Mouse (Mus musculus) forebrain, embryonic 12.5 days (tissue): ENCODE data around the gene Pogz. TPM values are rescaled to one million over a fixed set of nuclear protein-coding genes. Genes with fewer than 3 reads are reported as not detected.
A peak's percentile ranks its signal among the peaks of the same experiment; 100 is the strongest.

ENCODE experiments used
- ATAC-seq: fragments of 200-750 bp; cut with Nextera tagmentation; 2 replicates; pipeline ENCODE4 v1.8.0; 2017; ENCODE audit warnings: moderate TSS enrichment; ENCODE audit not compliant: low FRiP score
- H3K27ac ChIP-seq: fragments of 300-500 bp; sonication (generic); 2 replicates; pipeline ENCODE4 v1.5.1; 2016; ENCODE audit warnings: mild to moderate bottlenecking
- H3K27me3 ChIP-seq: fragments of 300-500 bp; sonication (generic); 2 replicates; pipeline ENCODE4 v1.6.1; 2016; ENCODE audit warnings: mild to moderate bottlenecking
- H3K36me3 ChIP-seq: fragments of 300-500 bp; sonication (generic); replicated peaks from 2 replicates; pipeline ENCODE4 v1.6.1; 2016; ENCODE audit warnings: mild to moderate bottlenecking
- H3K4me1 ChIP-seq: fragments of 300-500 bp; sonication (generic); 2 replicates; pipeline ENCODE4 v1.6.1; 2016
- H3K4me2 ChIP-seq: fragments of 300-500 bp; sonication (generic); 2 replicates; pipeline ENCODE4 v1.6.1; 2016; ENCODE audit warnings: mild to moderate bottlenecking, moderate library complexity
- H3K4me3 ChIP-seq: fragments of 300-500 bp; sonication (generic); replicated peaks from 2 replicates; pipeline ENCODE4 v1.5.1; 2016; ENCODE audit warnings: mild to moderate bottlenecking
- H3K9ac ChIP-seq: fragments of 300-500 bp; sonication (generic); 2 replicates; pipeline ENCODE4 v1.6.1; 2016; ENCODE audit warnings: mild to moderate bottlenecking
- H3K9me3 ChIP-seq: fragments of 300-500 bp; sonication (generic); 2 replicates; pipeline ENCODE4 v1.6.1; 2016
- WGBS: fragments of 180-500 bp; shearing (Covaris S2); methylation state at CpG from one replicate; pipeline ENCODE4 v1.1.7; 2016; 5-methylcytosine and 5-hydroxymethylcytosine counted together
- polyA plus RNA-seq: library from polyadenylated mRNA; unstranded; fragments of >200 nt; fragmentation: Nextera tagmentation; extraction: Ambion mirVana; gene quantifications from 2 replicates; pipeline ENCODE4 v1.2.1, GENCODE M21; 2016

Pogz gene
- polyA plus RNA-seq: 27.6 and 28.8 TPM in 2 replicates

DNA sequence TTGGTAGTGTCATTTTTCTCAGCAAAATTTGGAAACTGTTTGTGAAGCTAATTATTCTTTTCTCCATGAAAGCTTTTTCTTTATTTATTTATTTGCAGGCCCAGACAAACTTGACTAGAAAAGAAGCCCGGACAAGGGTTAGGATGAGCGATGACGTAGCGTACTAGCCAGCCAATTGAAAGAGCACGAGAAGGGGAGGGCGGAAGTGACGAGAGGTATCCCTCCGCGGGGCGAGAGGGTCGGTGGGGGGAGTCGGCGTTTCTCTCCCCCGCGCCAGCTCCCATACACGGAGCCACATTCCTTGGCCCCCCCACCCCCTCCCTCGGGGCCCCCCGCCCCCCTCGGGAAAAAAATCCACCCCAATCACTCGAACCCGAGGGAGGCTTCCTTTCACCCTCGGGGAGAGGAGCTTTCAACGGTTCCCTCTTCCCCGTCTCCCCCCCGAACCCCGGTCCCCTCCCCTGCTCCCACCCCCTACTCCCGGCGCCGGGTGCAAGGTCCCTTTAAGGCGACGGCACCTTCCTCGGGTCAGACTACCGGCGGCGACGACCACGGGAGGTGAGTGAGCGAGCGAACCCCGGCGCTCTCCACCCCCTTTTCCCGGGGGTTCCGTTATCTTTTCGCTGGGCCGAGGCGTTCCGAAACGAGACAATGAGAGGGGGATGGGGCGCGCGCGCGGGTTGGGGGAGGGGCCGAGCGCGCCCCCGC is at the start of gene Pogz:
Pogz (plus strand) TSS at position 385 of the 708 bp plus-strand sequence.
- Histone ChIP-seq H3K27me3 (no peaks in the 10 kb centered on the region), H3K4me3 (peak within 1 kb of the TSS; percentile 77), H3K9ac (peak within 1 kb of the TSS; percentile 88), H3K36me3 (no peaks in the 10 kb centered on the region), H3K9me3 (no peaks in the 10 kb centered on the region), H3K27ac (peak within 1 kb of the TSS; percentile 99), H3K4me2 (peak within 1 kb of the TSS; percentile 70), H3K4me1 (peaks cover 18% of the 10 kb centered on the region)
- WGBS: under 1% methylated on average over 47 of the region's 57 CpGs
- ATAC-seq: peak; percentile 95

DNA sequence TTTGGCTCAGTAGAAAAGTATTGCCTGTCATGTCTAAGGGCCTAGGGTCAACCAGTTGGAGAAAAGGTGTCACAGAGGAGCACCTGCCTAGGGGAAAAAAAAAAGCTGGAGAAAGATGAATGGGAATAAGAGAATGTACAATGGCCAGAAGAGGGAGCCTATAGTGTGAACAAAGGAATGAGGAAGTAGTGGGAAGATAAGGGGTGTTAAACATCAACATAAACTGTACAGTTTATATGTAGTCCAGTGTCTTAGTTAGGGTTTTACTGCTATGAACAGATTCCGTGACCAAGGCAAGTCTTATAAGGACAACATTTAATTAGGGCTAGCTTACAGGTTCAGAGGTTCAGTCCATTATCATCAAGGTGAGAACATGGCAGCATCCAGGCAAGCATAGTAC is 48.3 kb upstream of the Pogz start:
- no peak overlapping the region for H3K9ac ChIP-seq
- WGBS: 100% methylated on average over 1 of the region's 1 CpGs
- no peak overlapping the region for H3K4me3 ChIP-seq
- H3K36me3 ChIP-seq: no peaks in the 10 kb centered on the region
- H3K4me2 ChIP-seq: no peak overlapping the region
- no peaks in the 10 kb centered on the region for H3K9me3 ChIP-seq
- H3K4me1 ChIP-seq: peaks cover 22% of the 10 kb centered on the region
- 0 out of 2 replicates have a peak, but pooled peaks cover 11% of the 10 kb centered on the region for H3K27me3 ChIP-seq
- no peak overlapping the region for H3K27ac ChIP-seq
- no peak for ATAC-seq

DNA sequence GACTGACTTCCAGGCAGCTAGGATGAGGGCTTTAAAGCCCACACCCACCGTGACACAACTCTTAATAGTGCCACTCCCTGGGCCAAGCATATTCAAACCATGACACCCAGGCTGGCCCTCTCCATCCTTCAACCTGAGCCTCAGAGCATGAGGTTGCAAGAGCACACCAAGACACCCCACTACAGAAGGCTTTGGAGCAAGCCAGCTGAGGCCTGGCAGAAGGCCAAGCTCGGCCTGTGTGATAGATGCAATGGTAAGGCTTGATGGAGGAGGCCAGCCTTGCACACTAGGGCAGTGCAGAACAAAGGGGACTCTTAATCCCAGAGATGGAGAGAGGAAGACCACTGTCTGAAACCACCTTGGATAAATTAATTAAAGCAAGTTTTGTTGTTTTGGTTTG is 47.9 kb upstream of the Pogz start:
- 0 out of 2 replicates have a peak, but pooled peaks cover 9% of the 10 kb centered on the region for H3K27me3 ChIP-seq
- H3K9me3 ChIP-seq: no peaks in the 10 kb centered on the region
- ATAC-seq: no peak
- peaks cover 22% of the 10 kb centered on the region for H3K4me1 ChIP-seq
- H3K9ac ChIP-seq: no peak overlapping the region
- WGBS: 83% methylated on average over 2 of the region's 2 CpGs
- no peak overlapping the region for H3K4me3 ChIP-seq
- H3K4me2 ChIP-seq: no peak overlapping the region
- H3K27ac ChIP-seq: no peak overlapping the region
- no peaks in the 10 kb centered on the region for H3K36me3 ChIP-seq

DNA sequence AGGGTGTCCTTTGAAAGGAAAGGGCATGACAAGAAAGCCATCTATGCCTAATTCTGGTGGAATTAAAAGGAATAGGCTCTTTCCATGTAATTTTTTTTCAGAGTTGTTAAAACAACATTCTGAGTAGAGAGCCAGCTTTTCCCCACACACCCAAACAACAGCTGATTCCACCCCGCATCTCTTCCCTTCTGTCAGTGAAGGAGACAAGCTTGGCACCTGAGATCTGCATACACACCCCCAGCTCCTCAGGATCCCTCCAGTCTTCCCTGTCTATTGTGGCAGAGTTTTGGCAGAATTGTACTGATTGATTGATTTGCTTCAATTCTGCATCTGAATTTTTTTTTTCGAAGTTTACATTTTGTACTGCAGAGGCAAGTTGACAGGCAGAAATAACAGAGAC is 45.1 kb upstream of the Pogz start:
- no peak overlapping the region for H3K4me3 ChIP-seq
- H3K27me3 ChIP-seq: no peaks in the 10 kb centered on the region
- H3K4me1 ChIP-seq: peaks cover 9% of the 10 kb centered on the region
- H3K9me3 ChIP-seq: no peaks in the 10 kb centered on the region
- H3K4me2 ChIP-seq: no peak overlapping the region
- WGBS: 89% methylated on average over 2 of the region's 2 CpGs
- no peak overlapping the region for H3K9ac ChIP-seq
- H3K36me3 ChIP-seq: no peaks in the 10 kb centered on the region
- no peak for ATAC-seq
- H3K27ac ChIP-seq: no peak overlapping the region

DNA sequence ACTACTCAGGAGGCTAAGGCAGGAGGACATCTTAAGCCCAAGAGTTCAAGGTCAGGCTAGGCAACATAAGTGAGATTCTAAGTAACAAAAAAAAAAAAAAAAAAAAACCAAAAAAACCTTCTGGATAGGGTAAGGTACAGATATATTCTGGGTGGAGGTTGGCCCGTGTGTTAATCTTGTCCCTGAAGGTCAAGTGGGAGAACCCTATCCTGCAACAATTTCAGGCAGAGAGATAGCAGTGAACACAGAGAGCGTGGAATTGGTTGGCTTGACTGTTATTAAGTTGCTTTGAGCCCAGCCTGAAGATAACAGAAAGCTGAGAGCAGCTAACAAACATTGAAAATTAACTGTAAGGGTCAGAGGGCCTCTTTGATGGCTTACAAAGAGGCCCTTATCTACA is 43.7 kb upstream of the Pogz start:
- no peaks in the 10 kb centered on the region for H3K27me3 ChIP-seq
- no peak overlapping the region for H3K4me3 ChIP-seq
- no peak overlapping the region for H3K4me2 ChIP-seq
- H3K4me1 ChIP-seq: peaks cover 6% of the 10 kb centered on the region
- no peak for ATAC-seq
- H3K36me3 ChIP-seq: no peaks in the 10 kb centered on the region
- H3K9me3 ChIP-seq: no peaks in the 10 kb centered on the region
- no peak overlapping the region for H3K9ac ChIP-seq
- H3K27ac ChIP-seq: 0 out of 2 replicates have a peak overlapping the region, but pooled peaks have one; percentile 19
- 82% methylated on average over 2 of the region's 2 CpGs for WGBS

DNA sequence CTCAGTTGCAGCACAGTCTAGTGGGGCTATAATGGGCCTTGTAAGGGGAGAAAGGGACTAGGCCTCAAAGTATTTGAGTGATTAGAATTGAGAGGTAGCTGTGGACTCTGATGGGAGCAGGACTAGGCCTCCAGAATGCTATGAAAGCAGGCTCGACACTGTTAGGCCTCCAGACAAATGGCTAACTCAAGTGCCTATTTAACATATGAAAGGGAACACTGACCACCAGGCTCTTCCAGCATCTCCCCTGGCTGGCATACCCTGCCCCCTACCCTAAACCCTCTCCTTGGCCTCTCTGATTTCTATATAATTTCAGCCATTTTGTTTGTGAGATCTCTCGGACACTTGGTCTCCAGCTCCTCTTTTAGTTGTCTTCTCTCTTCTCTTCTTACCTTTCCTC is 43.0 kb upstream of the Pogz start:
- H3K4me1 ChIP-seq: peaks cover 6% of the 10 kb centered on the region
- no peak overlapping the region for H3K4me3 ChIP-seq
- no peaks in the 10 kb centered on the region for H3K36me3 ChIP-seq
- no peak overlapping the region for H3K4me2 ChIP-seq
- no peaks in the 10 kb centered on the region for H3K27me3 ChIP-seq
- H3K27ac ChIP-seq: 0 out of 2 replicates have a peak overlapping the region, but pooled peaks have one; percentile 19
- no peak for ATAC-seq
- H3K9ac ChIP-seq: no peak overlapping the region
- WGBS: 38% methylated on average over 2 of the region's 2 CpGs
- no peaks in the 10 kb centered on the region for H3K9me3 ChIP-seq

DNA sequence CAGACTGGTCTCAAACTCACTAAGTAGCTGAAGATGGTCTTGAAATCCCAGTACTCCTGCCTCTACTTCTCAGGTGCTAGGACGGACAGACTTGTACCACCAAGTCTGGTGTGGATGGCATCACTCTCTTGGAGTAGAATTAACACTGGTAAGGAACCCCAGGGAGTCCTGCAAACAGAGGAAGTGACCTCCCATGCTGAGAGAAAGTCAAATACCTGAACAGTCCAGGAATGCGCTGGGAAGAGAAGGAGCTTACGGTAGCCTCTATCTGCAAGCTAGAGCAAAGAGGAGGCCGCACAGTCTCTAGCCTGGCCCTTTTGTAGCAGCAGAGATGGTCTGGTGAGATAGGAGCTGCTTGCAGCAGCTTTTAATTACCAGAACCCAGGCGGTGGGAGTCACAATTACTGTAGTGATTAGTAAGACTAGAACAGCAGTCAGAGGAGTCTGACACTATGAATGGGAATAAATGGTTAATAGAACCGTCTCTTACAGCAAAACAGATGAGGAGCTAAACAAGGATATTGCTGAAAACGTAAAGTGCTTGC is 41.7 kb upstream of the Pogz start:
- H3K9me3 ChIP-seq: no peaks in the 10 kb centered on the region
- peaks cover 6% of the 10 kb centered on the region for H3K4me1 ChIP-seq
- ATAC-seq: no peak
- WGBS: 47% methylated on average over 7 of the region's 7 CpGs
- H3K4me3 ChIP-seq: no peak overlapping the region
- no peak overlapping the region for H3K9ac ChIP-seq
- H3K27ac ChIP-seq: no peak overlapping the region
- no peak overlapping the region for H3K4me2 ChIP-seq
- H3K36me3 ChIP-seq: no peaks in the 10 kb centered on the region
- H3K27me3 ChIP-seq: no peaks in the 10 kb centered on the region

DNA sequence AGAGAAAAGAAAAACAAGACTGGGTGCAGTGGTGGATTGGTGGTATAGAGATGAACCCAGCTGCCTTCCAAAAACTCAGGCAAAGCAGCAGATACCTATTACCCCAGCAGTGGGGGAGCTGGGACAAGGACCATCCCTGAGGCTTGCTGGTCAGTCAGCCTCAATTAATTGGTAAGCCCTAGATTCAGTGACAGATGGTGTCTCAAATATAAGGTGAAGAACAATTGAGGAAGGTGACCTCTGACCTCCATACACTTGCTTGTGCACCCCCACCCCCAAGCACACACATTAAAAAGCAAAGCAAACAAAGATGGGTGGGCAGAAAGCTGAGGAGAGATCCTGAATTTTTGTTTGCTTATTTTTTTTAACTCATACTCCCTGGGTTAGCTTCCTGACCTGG is 41.2 kb upstream of the Pogz start:
- Histone ChIP-seq H3K9me3 (no peaks in the 10 kb centered on the region), H3K9ac (no peak overlapping the region), H3K27ac (no peak overlapping the region), H3K4me2 (no peak overlapping the region), H3K36me3 (no peaks in the 10 kb centered on the region), H3K4me3 (no peak overlapping the region), H3K4me1 (peaks cover 6% of the 10 kb centered on the region), H3K27me3 (no peaks in the 10 kb centered on the region)
- no peak for ATAC-seq

DNA sequence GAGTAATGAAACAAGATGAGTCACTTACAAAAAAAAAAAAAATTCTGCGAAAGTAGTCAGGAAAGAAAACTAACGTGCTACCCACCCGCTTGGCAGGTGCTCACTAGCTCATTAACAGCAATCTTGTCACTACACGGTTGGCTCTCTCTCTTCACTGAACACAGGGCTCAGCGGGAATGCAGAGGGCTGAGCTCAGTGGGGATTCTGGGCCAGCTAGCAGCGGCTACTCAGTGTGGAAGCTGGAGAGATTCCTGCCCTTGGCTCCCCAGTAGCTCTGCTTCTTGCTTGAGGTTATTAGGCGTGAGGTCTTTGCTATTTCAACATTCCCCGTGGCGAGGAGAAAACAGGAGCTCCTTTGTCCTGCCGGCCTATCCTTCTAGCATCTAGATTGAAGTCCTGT is 33.2 kb upstream of the Pogz start:
- Histone ChIP-seq H3K4me2 (peak overlapping the region; percentile 40; the same call in 1 of the 2 replicates), H3K9me3 (no peaks in the 10 kb centered on the region)

DNA sequence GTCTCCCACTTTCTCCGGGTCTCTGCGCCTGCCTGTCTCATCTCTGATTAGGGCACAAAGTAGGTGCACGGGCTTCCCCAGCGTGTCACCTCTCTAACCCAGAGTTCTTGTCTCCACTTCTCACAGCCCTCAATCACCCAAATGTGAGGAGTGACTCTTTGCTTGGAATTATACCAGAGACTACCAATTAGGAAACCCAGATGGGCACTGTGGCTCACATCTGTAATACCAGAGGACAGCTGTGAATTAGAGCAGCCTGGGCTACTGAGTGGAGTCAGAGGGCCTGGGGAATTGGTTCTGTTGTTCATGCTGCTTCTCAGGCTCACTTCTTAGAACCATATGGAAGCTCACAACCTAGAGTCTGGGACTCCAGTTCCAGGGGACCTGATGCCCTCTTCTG is 32.4 kb upstream of the Pogz start:
- Histone ChIP-seq H3K4me2 (no peak overlapping the region), H3K4me1 (peaks cover 9% of the 10 kb centered on the region; the same call in 1 of the 2 replicates), H3K27me3 (no peaks in the 10 kb centered on the region), H3K9me3 (no peaks in the 10 kb centered on the region), H3K9ac (no peak overlapping the region), H3K4me3 (no peak overlapping the region), H3K27ac (0 out of 2 replicates have a peak overlapping the region, but pooled peaks have one; percentile 9), H3K36me3 (no peaks in the 10 kb centered on the region)
- no peak for ATAC-seq
- WGBS: 80% methylated on average over 4 of the region's 4 CpGs

More for the DNA sequence above, 33.2 kb upstream of the Pogz start:
- 0 out of 2 replicates have a peak overlapping the region, but pooled peaks have one; percentile 9 for H3K27ac ChIP-seq
- no peak overlapping the region for H3K4me3 ChIP-seq
- peak; percentile 49; the same call in 1 of the 2 replicates for ATAC-seq
- H3K9ac ChIP-seq: no peak overlapping the region
- no peaks in the 10 kb centered on the region for H3K27me3 ChIP-seq
- peaks cover 9% of the 10 kb centered on the region; the same call in 1 of the 2 replicates for H3K4me1 ChIP-seq
- 2% methylated on average over 10 of the region's 10 CpGs for WGBS
- H3K36me3 ChIP-seq: no peaks in the 10 kb centered on the region

DNA sequence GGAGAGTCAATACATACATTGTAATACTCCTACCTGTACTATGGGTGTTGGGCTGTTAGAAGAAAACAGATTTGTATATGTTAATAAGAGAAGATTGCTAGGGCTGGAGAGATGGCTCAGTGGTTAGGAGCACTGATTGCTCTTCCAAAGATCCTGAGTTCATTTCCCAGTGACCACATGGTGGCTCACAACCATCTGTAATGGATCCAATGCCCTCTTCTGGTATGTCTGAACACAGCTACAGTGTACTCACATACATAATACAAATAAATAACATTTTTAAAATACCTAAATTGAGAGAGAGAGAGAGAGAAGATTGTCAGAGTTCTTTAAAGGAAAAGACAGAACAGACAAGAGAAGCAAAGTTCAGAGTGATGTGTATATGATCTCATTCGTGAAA is 29.1 kb upstream of the Pogz start:
- Histone ChIP-seq H3K27ac (no peak overlapping the region), H3K4me2 (no peak overlapping the region), H3K9me3 (no peaks in the 10 kb centered on the region), H3K4me3 (no peak overlapping the region), H3K9ac (no peak overlapping the region), H3K27me3 (no peaks in the 10 kb centered on the region), H3K36me3 (no peaks in the 10 kb centered on the region), H3K4me1 (peaks cover 9% of the 10 kb centered on the region; the same call in 1 of the 2 replicates)
- 87% methylated on average over 1 of the region's 1 CpGs for WGBS
- no peak for ATAC-seq

DNA sequence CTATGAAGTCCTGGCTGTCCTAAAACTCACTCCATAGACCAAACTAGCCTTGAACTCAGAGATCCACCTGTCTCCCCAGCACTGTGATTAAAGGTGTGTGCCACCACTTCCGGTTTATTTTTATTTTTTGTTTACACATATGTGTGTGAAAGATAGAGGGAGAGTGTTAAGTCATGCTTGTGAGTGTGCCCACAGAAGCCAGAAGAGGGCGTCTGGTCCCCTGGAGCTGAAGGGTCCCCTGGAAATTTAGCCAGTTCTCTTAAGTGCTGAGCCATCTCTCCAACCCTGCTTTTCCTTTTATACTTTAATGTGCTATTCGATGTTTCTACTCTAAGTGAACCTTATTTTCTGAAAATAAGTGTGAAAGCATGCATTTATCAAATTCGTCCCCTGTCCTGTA is 25.7 kb upstream of the Pogz start:
- Histone ChIP-seq H3K4me2 (no peak overlapping the region), H3K4me3 (no peak overlapping the region), H3K9me3 (no peaks in the 10 kb centered on the region), H3K27ac (no peak overlapping the region), H3K4me1 (no peaks in the 10 kb centered on the region), H3K9ac (no peak overlapping the region), H3K36me3 (no peaks in the 10 kb centered on the region), H3K27me3 (no peaks in the 10 kb centered on the region)
- no peak for ATAC-seq
- 26% methylated on average over 4 of the region's 4 CpGs for WGBS

DNA sequence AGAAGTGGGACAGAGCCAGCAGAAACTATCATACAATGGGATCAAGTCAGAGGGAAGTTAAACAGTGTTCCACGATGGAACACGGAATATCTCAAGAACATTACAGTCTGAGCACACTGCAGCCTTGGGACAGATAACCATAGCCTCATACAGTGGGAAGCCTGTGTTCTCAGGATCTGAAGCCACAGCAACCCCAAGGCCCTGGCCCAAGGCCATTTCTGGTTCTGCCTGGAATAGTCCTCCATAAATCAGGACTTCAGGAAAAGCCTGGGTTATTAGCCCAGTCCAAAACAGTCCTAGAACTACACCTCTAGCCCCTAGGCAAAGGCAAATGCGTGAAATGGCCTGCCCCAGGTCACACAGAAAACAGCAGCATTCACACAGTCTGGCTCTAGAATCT is 23.7 kb upstream of the Pogz start:
- no peaks in the 10 kb centered on the region for H3K27me3 ChIP-seq
- no peak overlapping the region for H3K27ac ChIP-seq
- H3K4me3 ChIP-seq: no peak overlapping the region
- H3K9me3 ChIP-seq: no peaks in the 10 kb centered on the region
- no peak overlapping the region for H3K4me2 ChIP-seq
- 88% methylated on average over 3 of the region's 3 CpGs for WGBS
- no peaks in the 10 kb centered on the region for H3K4me1 ChIP-seq
- H3K9ac ChIP-seq: no peak overlapping the region
- H3K36me3 ChIP-seq: no peaks in the 10 kb centered on the region
- ATAC-seq: no peak
